10 mouse cellular contexts compared by ENCODE assay signal in genomic region chr17:56467456-56467884, GRCm38 (mm10). TPM values are rescaled to one million over a fixed set of nuclear protein-coding genes. Genes with fewer than 3 reads are reported as not detected.
DNase-seq lines count a peak whose midpoint lies in the region; ATAC-seq lines count a peak whose summit lies in the region.
"Had no signal": no experiment of that assay in that cellular context is flagged by ENCODE, and none has a peak within 500 bp of the region (broad histone marks: within the 10 kb centered on the region; RNA-seq: fewer than 3 reads in every experiment).

No protein-coding gene starts in this region.

- peak overlapping the region; percentile 56 for H3K27ac ChIP-seq in heart, embryonic 10.5 days
- peak overlapping the region; percentile 80; the same call in 1 of the 2 replicates for H3K27ac ChIP-seq in neural tube, embryonic 12.5 days

- peaks cover 17% of the 10 kb centered on the region for H3K27me3 ChIP-seq in heart, embryonic 10.5 days (ENCODE audit: insufficient read depth, poor library complexity, severe bottlenecking)
- 0 out of 2 replicates have a peak, but pooled peaks cover 3% of the 10 kb centered on the region for H3K27me3 ChIP-seq in neural tube, embryonic 12.5 days (replicated peaks)

- peak; percentile 61 for ATAC-seq in neural tube, embryonic 12.5 days (ENCODE audit: low FRiP score, low read depth)
- ATAC-seq in erythroid progenitor cell, adult 5-6 weeks (replicated peaks; ENCODE audit: low FRiP score, poor library complexity, severe bottlenecking) = no peak

- no peak overlapping the region for H3K4me3 ChIP-seq in heart, embryonic 10.5 days
- no peak overlapping the region for H3K4me3 ChIP-seq in neural tube, embryonic 12.5 days

- peaks cover 69% of the 10 kb centered on the region for H3K4me1 ChIP-seq in heart, embryonic 10.5 days
- peaks cover 82% of the 10 kb centered on the region for H3K4me1 ChIP-seq in neural tube, embryonic 12.5 days

- H3K9ac ChIP-seq in neural tube, embryonic 12.5 days = peak overlapping the region; percentile 21; the same call in 1 of the 2 replicates

- peak overlapping the region; percentile 46 for H3K4me2 ChIP-seq in neural tube, embryonic 12.5 days (replicated peaks)

- 0 out of 2 replicates have a peak, but pooled peaks cover 6% of the 10 kb centered on the region for H3K36me3 ChIP-seq in heart, embryonic 10.5 days
- peaks cover 14% of the 10 kb centered on the region; the same call in 1 of the 2 replicates for H3K36me3 ChIP-seq in neural tube, embryonic 12.5 days

- no peaks in the 10 kb centered on the region for H3K9me3 ChIP-seq in heart, embryonic 10.5 days
- no peaks in the 10 kb centered on the region for H3K9me3 ChIP-seq in neural tube, embryonic 12.5 days

- DNase-seq in heart, embryonic 10.5 days (ENCODE audit: low spot score) = no peak
- no peak for DNase-seq in heart, adult 11 months
- peak; percentile 35 to 58 for DNase-seq in cerebellum, postnatal 25 days
- peak; percentile 61 for DNase-seq in heart, postnatal 4 days
- DNase-seq in layer of hippocampus, postnatal 14 days (ENCODE audit: low spot score in 2 of 2) = peak; percentile 76 to 90
- DNase-seq in spleen, adult 18-20 months = no peak

- 73% methylated on average over 7 of the region's 7 CpGs for WGBS in heart, embryonic 10.5 days
- WGBS in neural tube, embryonic 12.5 days = 29% methylated on average over 7 of the region's 7 CpGs

RNA-seq across cellular contexts. Expression of gene Ptprs, which starts 8.8 kb away (rescaled TPM):
- polyA plus RNA-seq in heart, embryonic 10.5 days (2016; fragmentation: Nextera tagmentation; extraction: Ambion mirVana) = 50.4 and 73.5 TPM in 2 replicates
- 100 to 1,000 TPM; 140 to 141 TPM for total RNA-seq in heart, postnatal 4 days (2021)
- 100 to 1,000 TPM; 771 to 772 TPM for total RNA-seq in layer of hippocampus, postnatal 14 days (2021)
- polyA plus RNA-seq in neural tube, embryonic 12.5 days (2016; fragmentation: Nextera tagmentation; extraction: Ambion mirVana) = 294 and 314 TPM in 2 replicates
- 7.9 and 10.9 TPM in 2 replicates for total RNA-seq in erythroid progenitor cell, adult 5-6 weeks (2015; ENCODE audit: low replicate concordance)
- 2.1 and 4.7 TPM in 2 replicates for total RNA-seq in erythroid progenitor cell, adult 5-6 weeks (2017; ENCODE audit: low replicate concordance)

RNA-seq across cellular contexts. Expression of gene Znrf4, which starts 44.8 kb away (rescaled TPM):
- not detected in 2 replicates for polyA plus RNA-seq in heart, embryonic 10.5 days (2016; fragmentation: Nextera tagmentation; extraction: Ambion mirVana)
- total RNA-seq in heart, postnatal 4 days (2021) = not detected
- total RNA-seq in layer of hippocampus, postnatal 14 days (2021) = not detected
- polyA plus RNA-seq in neural tube, embryonic 12.5 days (2016; fragmentation: Nextera tagmentation; extraction: Ambion mirVana) = not detected in 2 replicates
- not detected in 2 replicates for total RNA-seq in erythroid progenitor cell, adult 5-6 weeks (2015; ENCODE audit: low replicate concordance)
- total RNA-seq in erythroid progenitor cell, adult 5-6 weeks (2017; ENCODE audit: low replicate concordance) = not detected in 2 replicates
- total RNA-seq: heart, adult 18-20 months; MEL had no signal

Comparison
In these comparisons a context has a peak if more than half of its experiments do, and no peak if none do; other contexts are left out.
1. DNase-seq: peak in cerebellum, postnatal 25 days (2 of 2), heart, postnatal 4 days (single experiment) and layer of hippocampus, postnatal 14 days (2 of 2); none in heart, embryonic 10.5 days (single experiment), heart, adult 11 months (single experiment) and spleen, adult 18-20 months (0 of 2).
2. RNA of gene Ptprs, which starts 8.8 kb away (total RNA-seq): 771 to 772 TPM in layer of hippocampus, postnatal 14 days and 140 to 141 TPM in heart, postnatal 4 days; 2.1 to 10.9 TPM in erythroid progenitor cell, adult 5-6 weeks; every median in the first group is over 10 times any median in the second.